Mouse (Mus musculus): Measurements from ENCODE around the gene Rnf19b. TPM values are rescaled to one million over a fixed set of nuclear protein-coding genes. Genes with fewer than 3 reads are reported as not detected.
A peak's percentile ranks its signal among the peaks of the same experiment; 100 is the strongest.

The Rnf19b gene
- polyA plus RNA-seq, 1 experiment from 2014 or later: 7.2 TPM

DNA sequence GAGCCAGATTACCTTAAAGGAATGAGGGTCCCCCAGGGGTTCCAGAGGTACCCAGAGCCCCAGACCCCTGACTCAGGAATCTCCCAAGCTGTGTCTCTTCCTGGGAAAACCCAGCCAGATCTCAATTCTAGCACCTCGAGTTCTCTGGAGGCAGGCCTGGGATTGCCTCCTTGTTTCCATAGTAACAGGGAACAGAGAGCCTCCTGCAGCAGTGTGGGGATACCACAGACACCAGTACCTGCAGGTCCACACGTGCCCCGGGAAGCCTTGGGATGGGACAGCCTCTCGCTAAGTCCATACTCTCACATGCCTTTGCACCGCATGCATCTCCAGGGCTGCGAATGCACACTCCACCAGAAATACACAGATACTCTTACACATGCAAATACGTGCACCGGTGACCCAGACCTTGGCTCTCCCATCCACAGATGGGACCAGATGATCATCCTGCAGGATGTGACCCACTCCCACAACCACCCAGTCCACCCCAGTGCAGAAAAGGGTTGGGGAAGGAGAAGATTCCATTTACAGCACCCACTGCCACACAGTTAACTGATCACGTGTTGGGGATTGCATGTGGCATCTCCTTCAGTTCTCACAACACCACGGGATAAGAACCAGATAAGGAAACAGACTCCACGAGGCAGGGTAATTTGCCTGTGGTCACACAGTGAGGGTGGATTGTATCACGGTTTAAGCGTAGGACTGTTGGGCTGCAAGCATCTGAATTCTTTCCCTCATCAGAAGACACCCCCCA, 70.7 kb downstream of the Rnf19b start:
- WGBS: 55% methylated on average over 13 of the region's 13 CpGs
- Histone ChIP-seq H3K4me3 (replicated peaks; ENCODE audit: low read length) (no peak overlapping the region), H3K27me3 (ENCODE audit: control insufficient read depth, insufficient read depth, low read length) (0 out of 2 replicates have a peak, but pooled peaks cover 4% of the 10 kb centered on the region), H3K4me2 (ENCODE audit: low read depth, low read length) (no peak overlapping the region), H3K9ac (ENCODE audit: low read length) (no peak overlapping the region), H3K36me3 (ENCODE audit: control insufficient read depth, insufficient read depth, low read length) (no peaks in the 10 kb centered on the region), H3K9me3 (replicated peaks; ENCODE audit: control insufficient read depth, low read length) (no peaks in the 10 kb centered on the region), H3K4me1 (ENCODE audit: control insufficient read depth, insufficient read depth, low read length) (peaks cover 20% of the 10 kb centered on the region), H3K27ac (ENCODE audit: low read length) (no peak overlapping the region)
- no peak for ATAC-seq (ENCODE audit: insufficient read depth, low FRiP score)

DNA sequence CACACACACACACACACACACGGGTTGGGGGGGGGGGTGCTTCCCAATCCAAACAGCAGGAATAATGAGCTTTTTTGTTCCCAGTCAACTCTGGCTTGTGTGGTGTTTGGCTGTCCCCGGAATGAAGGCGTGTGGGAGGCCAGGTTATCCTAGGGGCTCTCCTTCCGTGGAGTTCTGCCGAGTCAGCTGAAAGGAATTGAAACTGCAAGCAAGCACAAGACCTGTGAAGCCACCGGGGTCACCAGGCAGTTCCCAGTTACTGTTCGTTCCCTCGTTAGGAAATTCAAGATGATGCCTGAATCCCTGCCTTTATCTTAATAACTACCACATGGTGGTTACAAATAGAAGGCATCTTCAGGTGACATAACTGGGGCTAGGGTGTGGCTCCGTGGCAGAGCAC, 71.3 kb downstream of the Rnf19b start:
- H3K27ac ChIP-seq (ENCODE audit: low read length): no peak overlapping the region

DNA sequence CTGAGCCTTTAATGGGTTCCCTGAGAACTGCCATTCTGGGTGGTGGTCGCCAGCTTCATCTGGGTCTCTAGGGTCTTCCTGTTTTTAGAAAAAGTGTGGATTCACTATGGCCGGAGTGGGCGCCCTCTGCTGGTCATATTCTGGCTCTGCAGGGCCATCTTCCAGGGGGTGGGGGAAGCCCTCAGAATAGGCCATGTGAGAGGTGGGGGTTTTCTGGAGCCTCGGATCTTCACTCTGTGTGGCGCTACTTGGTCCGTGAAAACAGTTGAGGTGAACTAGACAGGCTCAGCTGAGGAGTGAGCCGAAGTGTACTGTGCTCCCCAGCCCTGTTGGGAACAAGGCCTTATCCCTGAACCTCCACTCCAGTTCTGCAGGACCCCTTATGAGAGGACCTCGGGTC, 72.1 kb downstream of the Rnf19b start:
- WGBS: 4% methylated on average over 8 of the region's 8 CpGs

More for the DNA sequence above, 71.3 kb downstream of the Rnf19b start:
- Histone ChIP-seq H3K4me3 (replicated peaks; ENCODE audit: low read length) (no peak overlapping the region), H3K4me2 (ENCODE audit: low read depth, low read length) (no peak overlapping the region), H3K9me3 (replicated peaks; ENCODE audit: control insufficient read depth, low read length) (no peaks in the 10 kb centered on the region), H3K4me1 (ENCODE audit: control insufficient read depth, insufficient read depth, low read length) (peaks cover 20% of the 10 kb centered on the region), H3K36me3 (ENCODE audit: control insufficient read depth, insufficient read depth, low read length) (no peaks in the 10 kb centered on the region), H3K9ac (ENCODE audit: low read length) (no peak overlapping the region), H3K27me3 (ENCODE audit: control insufficient read depth, insufficient read depth, low read length) (0 out of 2 replicates have a peak, but pooled peaks cover 4% of the 10 kb centered on the region)
- 33% methylated on average over 9 of the region's 9 CpGs for WGBS
- no peak for ATAC-seq (ENCODE audit: insufficient read depth, low FRiP score)

DNA sequence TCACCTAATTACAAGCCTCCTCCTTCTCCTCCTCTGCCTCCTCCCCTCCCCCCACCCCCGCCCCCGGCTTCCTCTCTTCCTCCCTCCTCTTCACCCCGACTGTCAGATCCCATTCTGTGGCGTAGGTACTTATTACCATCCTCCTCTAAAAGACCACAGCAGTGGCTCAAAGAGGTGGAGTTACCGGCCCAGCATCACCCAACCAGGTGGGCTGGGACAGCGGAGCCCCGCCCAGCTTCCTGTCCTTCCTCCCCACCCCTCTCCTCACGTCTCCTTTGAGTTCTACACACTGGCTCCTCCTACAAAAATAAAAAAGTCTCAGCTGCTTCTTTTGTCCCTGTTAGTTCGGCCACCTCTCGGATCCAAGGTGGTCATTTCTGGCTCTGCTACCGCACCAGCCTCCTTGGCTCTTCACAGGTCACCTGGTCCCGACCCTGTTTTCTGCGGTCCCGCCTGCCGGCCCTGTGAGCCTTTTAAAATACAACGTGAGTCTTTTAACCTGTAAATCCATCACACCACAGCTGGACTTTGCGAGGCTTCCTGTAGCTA, 72.8 kb downstream of the Rnf19b start:
- Histone ChIP-seq H3K27ac (ENCODE audit: low read length) (no peak overlapping the region), H3K9me3 (replicated peaks; ENCODE audit: control insufficient read depth, low read length) (no peaks in the 10 kb centered on the region), H3K27me3 (ENCODE audit: control insufficient read depth, insufficient read depth, low read length) (peaks cover 4% of the 10 kb centered on the region), H3K4me3 (replicated peaks; ENCODE audit: low read length) (peak overlapping the region; percentile 33), H3K36me3 (ENCODE audit: control insufficient read depth, insufficient read depth, low read length) (no peaks in the 10 kb centered on the region), H3K4me1 (ENCODE audit: control insufficient read depth, insufficient read depth, low read length) (peaks cover 18% of the 10 kb centered on the region), H3K9ac (ENCODE audit: low read length) (0 out of 2 replicates have a peak overlapping the region, but pooled peaks have one; percentile 16), H3K4me2 (ENCODE audit: low read depth, low read length) (peak overlapping the region; percentile 49)
- ATAC-seq (ENCODE audit: insufficient read depth, low FRiP score): peak; percentile 75; the same call in 1 of the 2 replicates
- 4% methylated on average over 17 of the region's 17 CpGs for WGBS

More for the DNA sequence above, 72.1 kb downstream of the Rnf19b start:
- Histone ChIP-seq H3K27me3 (ENCODE audit: control insufficient read depth, insufficient read depth, low read length) (no peaks in the 10 kb centered on the region), H3K27ac (ENCODE audit: low read length) (no peak overlapping the region), H3K9me3 (replicated peaks; ENCODE audit: control insufficient read depth, low read length) (no peaks in the 10 kb centered on the region), H3K36me3 (ENCODE audit: control insufficient read depth, insufficient read depth, low read length) (no peaks in the 10 kb centered on the region), H3K4me3 (replicated peaks; ENCODE audit: low read length) (peak overlapping the region; percentile 33), H3K9ac (ENCODE audit: low read length) (no peak overlapping the region), H3K4me2 (ENCODE audit: low read depth, low read length) (peak overlapping the region; percentile 49; the same call in 1 of the 2 replicates), H3K4me1 (ENCODE audit: control insufficient read depth, insufficient read depth, low read length) (peaks cover 21% of the 10 kb centered on the region)
- peak; percentile 9; the same call in 1 of the 2 replicates for ATAC-seq (ENCODE audit: insufficient read depth, low FRiP score)

DNA sequence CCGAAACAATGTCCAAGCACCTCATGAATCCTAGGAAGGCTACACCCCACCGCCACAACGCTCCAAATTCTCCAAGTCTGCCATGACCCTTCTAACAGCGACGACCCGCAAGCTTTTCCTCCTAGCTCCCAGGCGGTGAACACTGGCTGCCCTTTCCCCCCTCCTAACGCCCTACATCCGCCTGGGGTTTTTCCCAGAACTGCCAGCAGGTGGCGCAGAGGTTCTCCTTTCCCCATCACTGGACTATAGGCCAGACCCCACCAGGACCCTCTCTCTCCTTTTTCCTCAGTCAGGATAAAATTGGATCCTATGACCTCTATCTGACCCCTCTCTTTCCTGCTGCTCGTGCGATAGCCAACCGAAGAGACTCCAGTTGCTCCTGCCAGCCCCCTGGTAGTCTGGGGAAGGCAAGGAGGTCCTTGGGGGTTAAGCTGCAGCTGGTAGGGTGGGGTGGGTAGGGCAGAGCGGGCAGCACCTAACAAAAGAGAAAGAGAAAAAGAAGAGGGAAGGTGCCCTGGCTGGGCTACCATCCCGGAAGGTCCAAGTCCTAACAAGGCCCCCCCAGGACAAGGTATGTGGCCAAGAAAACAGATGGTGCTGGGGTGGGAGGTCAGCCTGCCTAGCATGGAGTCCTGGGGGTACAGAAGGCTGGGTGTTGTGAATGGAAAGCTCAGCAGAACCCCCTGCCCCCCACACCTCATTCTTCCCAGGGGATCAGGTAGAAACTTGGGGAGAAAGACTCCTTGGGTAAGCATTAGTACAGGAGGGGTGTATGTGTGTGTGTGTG, 76.9 kb downstream of the Rnf19b start:
- 12% methylated on average over 15 of the region's 15 CpGs for WGBS
- H3K4me3 ChIP-seq (replicated peaks; ENCODE audit: low read length): no peak overlapping the region
- H3K27me3 ChIP-seq (ENCODE audit: control insufficient read depth, insufficient read depth, low read length): peaks cover 5% of the 10 kb centered on the region
- no peaks in the 10 kb centered on the region for H3K36me3 ChIP-seq (ENCODE audit: control insufficient read depth, insufficient read depth, low read length)
- peaks cover 22% of the 10 kb centered on the region; the same call in 1 of the 2 replicates for H3K4me1 ChIP-seq (ENCODE audit: control insufficient read depth, insufficient read depth, low read length)
- no peaks in the 10 kb centered on the region for H3K9me3 ChIP-seq (replicated peaks; ENCODE audit: control insufficient read depth, low read length)
- H3K4me2 ChIP-seq (ENCODE audit: low read depth, low read length): peak overlapping the region; percentile 34; the same call in 1 of the 2 replicates
- no peak for ATAC-seq (ENCODE audit: insufficient read depth, low FRiP score)
- 0 out of 2 replicates have a peak overlapping the region, but pooled peaks have one; percentile 34 for H3K9ac ChIP-seq (ENCODE audit: low read length)
- no peak overlapping the region for H3K27ac ChIP-seq (ENCODE audit: low read length)

Other genes starting within 250 kb of the Rnf19b start
- 2.0 and 2.8 TPM in 2 replicates for gene Trim62, start 174.7 kb upstream of the Rnf19b start, polyA plus RNA-seq (2015; fragmentation: Nextera tagmentation; extraction: Ambion mirVana)
- 14.3 and 15.0 TPM in 2 replicates for gene Azin2, start 95.8 kb upstream of the Rnf19b start, polyA plus RNA-seq (2015; fragmentation: Nextera tagmentation; extraction: Ambion mirVana)
- 199 and 207 TPM in 2 replicates for gene Ak2, start 66.3 kb upstream of the Rnf19b start, polyA plus RNA-seq (2015; fragmentation: Nextera tagmentation; extraction: Ambion mirVana)
- gene Tmem54, start 47.3 kb downstream of the Rnf19b start, polyA plus RNA-seq (2015; fragmentation: Nextera tagmentation; extraction: Ambion mirVana): 44.2 and 53.2 TPM in 2 replicates
- gene Hpca, start 63.8 kb downstream of the Rnf19b start, polyA plus RNA-seq (2015; fragmentation: Nextera tagmentation; extraction: Ambion mirVana): 1.8 and 2.0 TPM in 2 replicates
- 1.3 and 2.6 TPM in 2 replicates for gene Fndc5, start 78.7 kb downstream of the Rnf19b start, polyA plus RNA-seq (2015; fragmentation: Nextera tagmentation; extraction: Ambion mirVana)
- gene S100pbp, start 131.5 kb downstream of the Rnf19b start, polyA plus RNA-seq (2015; fragmentation: Nextera tagmentation; extraction: Ambion mirVana): 13.0 and 13.1 TPM in 2 replicates
- 72.9 and 80.0 TPM in 2 replicates for gene Yars, start 131.5 kb downstream of the Rnf19b start, polyA plus RNA-seq (2015; fragmentation: Nextera tagmentation; extraction: Ambion mirVana)
- 8.2 and 8.5 TPM in 2 replicates for gene C77080, start 203.1 kb downstream of the Rnf19b start, polyA plus RNA-seq (2015; fragmentation: Nextera tagmentation; extraction: Ambion mirVana)
- gene Sync, start 229.3 kb downstream of the Rnf19b start, polyA plus RNA-seq (2015; fragmentation: Nextera tagmentation; extraction: Ambion mirVana): 3.0 and 3.9 TPM in 2 replicates

Data from stomach, embryonic 16.5 days (tissue).